Mouse (Mus musculus): ENCODE data around the gene Apoc2.

Gene Apoc2

DNA sequence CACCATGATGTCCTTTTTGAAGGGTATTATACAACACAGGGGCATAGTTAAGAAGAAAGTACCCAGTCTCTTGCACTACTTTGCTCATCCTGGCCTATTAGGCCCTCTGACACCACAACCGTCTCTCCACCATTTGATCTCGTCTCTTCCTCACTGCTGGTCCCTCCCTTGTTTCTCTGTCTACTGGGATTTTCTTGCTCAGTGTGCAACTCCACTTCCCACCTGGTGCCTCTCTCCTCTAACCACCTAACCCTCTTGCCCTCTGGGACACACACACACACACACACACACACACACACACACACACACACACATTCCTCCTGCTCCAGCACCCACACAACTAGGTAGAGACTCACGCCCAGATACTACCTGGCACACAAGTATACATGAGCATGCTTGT, 1.2 kb upstream of the Apoc2 start:
- WGBS = 95% methylated on average over 3 of the region's 3 CpGs

DNA sequence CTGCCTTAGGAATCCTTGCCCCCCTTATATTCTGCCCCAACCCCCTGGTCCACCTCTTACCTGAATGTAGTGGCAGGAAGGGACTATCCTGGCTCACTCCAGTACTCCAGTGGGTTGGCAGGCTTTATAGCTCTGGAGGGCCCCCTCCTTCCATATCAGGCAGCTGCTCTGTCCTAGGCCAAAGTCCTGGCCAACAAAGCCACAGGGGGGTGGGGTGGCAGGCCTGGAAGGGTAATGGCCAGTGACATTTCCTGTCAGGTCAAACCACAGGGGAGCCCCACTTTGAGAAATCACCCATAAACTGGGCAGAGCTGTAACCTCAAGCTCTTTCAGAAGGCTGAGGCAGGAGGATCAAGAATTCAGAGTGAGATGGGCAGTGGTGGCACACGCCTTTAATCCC, 1.1 kb downstream of the Apoc2 start:
- 93% methylated on average over 1 of the region's 1 CpGs for WGBS

DNA sequence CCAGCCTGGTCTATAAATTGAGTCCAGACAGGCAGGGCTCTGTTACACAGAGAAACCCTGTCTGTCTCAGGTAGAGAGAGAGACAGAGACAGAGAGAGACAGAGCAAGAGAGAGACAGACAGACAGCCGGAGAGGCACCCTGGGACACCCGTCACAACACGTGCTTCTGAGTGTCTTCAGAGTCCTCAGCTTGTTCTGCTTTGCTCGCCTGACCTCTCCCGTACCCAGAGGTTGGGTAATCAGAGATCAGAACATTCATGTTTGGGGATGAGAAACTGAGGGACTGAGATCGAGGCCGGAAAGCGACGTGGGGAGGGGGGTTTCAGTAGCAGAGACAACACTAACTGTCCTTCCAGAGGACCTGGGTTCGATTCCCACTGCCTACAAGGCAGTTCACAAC, 1.9 kb downstream of the Apoc2 start:
- 84% methylated on average over 10 of the region's 10 CpGs for WGBS

DNA sequence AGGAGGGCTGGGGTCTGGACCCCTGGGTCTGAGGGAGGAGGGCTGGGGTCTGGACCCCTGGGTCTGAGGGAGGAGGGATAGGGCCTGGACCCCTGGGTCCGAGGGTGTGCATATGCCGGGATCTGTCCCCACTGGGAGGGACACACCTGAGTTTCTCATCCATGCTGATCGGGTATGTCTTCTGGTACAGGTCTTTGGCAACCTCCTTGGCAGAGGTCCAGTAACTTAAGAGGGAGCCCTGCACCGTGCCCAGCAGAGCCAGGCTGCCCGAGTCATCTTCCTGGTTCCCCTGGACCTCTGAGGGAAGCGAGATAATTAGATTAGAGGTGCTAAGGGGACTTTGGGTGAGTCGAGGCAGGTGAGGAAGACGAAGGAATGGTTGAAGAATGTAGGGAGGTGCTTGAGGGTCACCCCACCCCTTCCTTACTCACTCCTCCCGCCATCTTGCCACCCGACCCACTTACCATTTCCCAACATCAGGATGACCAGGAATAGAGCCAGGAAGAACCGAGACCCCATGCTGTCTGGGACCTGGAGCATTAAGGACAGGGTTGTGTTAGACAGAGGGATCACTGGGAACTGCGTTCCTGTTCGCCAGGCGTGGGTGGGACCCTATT, 4.5 kb downstream of the Apoc2 start:
- WGBS = 65% methylated on average over 14 of the region's 14 CpGs

DNA sequence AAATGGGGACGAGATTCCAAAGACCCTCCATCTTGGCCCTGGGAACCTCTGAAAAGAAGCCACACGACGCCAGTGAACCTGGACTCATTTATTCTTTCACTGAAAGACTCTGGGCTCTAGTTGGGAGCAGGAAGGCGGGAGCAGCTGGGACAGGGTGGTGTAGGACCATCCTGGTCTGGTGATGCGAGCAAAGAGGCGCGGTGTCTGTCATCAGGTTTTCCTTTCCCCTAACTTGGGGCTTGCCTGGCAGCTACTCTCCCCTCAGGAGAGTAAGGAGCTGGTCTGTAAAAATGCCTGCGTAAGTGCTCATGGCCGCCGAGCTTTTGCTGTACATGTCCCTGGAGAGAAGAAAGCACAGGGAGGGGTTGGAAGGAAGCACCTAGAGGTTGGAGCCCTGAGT, 6.2 kb downstream of the Apoc2 start:
- 76% methylated on average over 10 of the region's 10 CpGs for WGBS

DNA sequence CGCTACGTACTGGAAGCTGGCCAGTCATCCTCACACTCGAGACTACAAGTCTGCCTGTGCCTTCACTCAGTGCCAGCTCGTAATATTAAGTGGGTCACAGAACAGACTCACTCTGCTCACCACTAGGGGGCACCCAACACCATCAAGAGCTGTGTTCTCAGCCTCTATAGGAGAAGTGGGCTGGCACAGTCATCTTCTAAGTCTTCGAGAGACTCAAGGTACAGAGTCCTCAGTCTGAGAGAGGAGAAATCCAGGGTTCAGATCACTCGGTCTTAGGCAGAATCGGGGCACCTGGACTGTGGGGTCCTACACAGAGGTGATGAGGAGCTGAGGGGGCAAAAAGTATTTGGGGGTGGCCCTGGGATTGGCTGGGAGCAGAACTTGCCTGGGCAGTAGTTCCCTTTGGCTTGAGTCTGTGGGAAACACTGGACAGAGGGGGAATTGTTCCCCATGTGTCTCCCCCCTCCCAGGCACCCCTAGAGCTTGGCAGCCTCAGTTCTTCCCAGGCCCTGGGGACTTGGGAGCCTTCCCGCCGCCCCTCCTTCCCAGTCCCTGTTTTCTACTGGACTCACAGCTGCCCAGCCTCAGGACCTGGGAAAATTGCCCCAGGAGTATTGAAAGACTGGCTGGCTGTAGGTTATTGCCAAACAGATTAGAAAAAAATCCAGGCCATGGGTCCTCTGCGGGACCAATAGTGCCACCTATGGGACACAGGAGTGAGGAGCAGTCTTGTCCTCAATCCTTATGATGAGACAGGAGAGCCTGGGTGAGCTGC, 8.6 kb downstream of the Apoc2 start:
- WGBS = 3% methylated on average over 10 of the region's 10 CpGs

DNA sequence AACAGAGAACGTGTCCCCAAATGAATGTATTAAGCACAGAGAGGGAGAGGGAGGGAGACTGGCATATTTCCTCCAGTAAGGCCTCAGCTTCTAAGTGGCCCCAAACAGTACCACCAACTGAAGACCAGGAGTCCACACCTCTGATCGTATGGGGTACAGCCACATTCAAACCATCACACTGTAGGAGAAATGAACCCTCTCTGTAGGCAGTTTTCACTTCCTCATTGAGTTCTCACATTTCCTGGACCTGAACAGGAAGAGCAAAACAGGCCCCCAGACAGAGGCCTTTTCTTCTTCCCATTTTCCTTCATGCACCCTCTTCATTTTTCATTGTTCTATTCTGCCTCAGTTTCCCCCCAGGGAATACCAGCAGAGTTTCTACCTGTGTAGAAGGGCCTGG, 10.3 kb downstream of the Apoc2 start:
- 65% methylated on average over 2 of the region's 2 CpGs for WGBS

DNA sequence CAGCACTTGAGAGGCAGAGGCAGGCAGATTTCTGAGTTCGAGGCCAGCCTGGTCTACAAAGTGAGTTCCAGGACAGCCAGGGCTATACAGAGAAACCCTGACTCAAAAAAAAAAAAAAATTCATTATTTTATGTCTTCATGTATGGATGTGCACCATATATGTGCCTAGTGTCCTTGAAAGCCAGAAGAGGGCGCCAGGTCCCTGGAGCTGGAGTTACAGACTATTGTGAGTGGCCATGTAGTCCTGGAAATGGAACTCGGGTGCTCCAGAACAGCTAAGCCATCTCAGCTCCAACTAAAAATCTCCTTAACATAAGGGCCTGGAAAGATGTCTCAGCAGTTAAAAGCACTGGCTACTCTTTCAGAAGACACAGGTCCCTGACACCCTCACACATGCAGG, 11.0 kb downstream of the Apoc2 start:
- 52% methylated on average over 3 of the region's 3 CpGs for WGBS

DNA sequence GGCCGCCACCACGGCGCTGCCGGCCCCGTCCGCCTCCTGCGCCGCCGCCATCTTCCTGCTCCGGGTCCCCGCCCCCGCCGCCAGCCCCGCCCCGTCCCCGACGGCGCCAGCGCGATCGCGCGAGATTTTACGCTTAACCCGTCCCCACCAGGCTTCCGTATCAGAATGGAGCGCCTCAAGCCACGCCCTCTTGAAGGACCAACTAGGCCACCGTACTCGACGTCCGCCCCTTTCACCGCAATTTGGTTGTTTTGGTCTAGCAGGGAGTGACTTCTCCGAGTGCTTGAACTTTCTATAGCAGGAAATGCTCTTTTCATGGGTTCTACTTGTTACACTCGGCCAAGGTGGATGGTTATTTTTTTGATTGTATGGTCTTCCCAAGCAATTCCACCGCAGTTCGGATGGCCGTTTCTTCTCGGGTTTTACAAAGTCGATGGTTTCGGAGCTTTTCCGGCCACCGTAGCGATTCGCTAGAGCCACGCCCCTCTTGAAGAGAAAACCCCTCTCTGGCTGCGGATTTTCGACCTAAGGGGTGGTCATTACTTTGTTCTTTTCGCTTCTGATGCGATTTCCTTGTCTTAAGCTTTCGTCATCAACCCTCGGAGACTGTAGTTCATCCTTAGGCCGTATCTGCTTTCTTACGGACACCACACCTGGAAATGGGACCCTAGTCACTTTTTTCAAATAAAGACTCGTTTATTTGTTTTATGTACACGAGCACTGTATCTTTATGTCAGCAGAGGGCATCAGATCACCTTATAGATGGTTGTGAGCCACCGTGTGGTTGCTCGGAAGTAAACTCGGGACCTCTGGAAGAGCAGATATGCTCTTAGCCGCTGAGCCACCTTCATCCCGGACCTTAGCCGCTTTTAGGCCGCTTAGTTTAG, 12.5 kb downstream of the Apoc2 start, which contains the start of gene Clptm1:
Clptm1 (minus strand) TSS at position 79 of the 887 bp plus-strand sequence.
- WGBS = under 1% methylated on average over 63 of the region's 63 CpGs

DNA sequence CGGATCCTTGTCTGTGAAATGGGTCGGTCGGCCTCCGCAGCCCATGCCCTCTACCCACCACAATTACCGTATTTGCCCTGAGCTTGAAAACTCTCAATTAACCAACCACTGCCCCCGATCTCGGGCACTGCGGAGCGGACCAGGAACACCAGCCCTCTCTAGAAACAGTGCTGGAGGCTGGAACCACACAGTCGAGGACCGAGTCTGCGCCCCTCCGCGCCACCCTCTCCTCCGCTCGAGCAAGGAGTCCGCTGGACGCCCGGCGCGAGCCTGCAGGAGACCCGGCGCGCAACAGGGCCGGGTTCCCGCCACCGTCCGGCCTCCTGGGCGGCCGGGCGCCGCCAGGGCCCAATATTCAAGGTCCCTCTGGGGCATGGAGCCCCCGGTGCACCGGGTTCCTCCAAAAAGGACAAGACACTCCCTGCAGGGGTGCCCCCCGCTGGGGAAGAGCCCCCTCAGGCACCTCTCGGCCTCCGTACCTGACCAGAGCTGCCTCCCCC, 13.2 kb downstream of the Apoc2 start:
- WGBS = under 1% methylated on average over 37 of the region's 37 CpGs

DNA sequence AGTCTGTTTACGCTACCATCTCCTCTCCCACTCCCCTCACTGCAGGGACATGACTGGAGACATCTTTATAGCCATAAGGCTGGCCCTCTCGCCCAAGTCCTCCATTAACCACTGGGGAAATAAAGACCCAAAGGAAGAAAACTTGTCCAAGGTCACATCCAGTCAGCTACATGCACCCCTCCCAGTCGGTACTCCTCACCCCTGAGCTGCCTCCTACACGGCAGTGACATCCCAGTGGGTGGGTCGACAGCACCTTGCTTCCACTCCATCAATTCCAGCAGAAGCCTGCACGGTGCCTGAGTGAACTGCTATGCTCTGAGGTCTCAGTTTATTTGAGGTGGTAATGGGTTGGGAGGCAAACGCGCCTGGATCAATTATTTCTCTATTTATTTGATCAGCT, 13.8 kb downstream of the Apoc2 start:
- WGBS = 7% methylated on average over 8 of the region's 8 CpGs

DNA sequence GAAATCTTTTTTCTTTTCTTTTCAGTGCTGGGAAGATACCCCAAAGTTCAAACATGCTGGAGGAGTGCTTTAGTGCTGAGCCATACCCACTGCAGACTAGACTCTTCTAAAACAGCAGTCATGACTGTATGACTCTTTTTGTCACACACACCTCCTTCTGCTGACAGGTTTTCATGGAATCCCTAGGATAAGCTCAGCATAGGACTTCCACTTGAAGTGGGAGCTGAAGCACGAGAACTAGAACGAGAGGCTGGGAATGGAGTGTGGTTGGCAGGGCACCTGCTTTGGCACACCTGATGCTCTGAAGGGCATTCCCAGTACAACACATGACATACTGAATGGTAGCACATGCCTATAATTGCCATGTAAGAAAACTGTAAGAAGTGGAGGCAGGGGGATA, 25.1 kb downstream of the Apoc2 start:
- WGBS = 76% methylated on average over 2 of the region's 2 CpGs

DNA sequence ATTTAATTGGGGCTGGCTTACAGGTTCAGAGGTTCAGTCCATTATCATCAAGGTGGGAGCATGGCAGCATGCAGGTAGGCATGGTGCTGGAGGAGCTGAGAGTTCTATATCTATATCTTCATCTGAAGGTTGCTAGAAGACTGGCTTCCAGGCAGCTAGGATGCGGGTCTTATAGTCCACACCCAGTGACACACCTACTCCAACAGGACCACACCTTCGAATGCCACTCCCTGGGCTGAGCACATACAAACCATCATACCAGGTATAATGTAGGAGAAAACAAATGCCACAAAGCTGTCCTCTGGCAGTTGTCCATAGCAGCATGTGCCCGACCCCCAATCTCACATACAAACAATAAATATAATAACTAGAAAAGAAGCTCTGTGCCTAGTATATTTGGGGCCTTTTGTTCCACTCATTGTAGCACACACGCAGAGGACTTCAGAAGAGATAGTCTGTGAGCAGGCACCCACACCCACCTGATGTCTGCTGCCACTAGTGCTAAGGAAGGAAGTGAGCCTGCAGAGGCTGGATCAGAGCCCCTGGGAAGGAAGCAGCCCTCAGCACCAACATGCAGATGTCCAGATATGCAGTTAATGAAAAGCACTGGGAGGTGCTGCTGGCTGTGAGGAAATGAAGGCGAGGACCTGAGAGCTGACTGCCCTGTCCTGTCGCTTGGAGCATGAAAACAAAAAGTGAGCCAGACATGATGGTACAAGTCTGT, 26.5 kb downstream of the Apoc2 start:
- WGBS = 68% methylated on average over 6 of the region's 6 CpGs

DNA sequence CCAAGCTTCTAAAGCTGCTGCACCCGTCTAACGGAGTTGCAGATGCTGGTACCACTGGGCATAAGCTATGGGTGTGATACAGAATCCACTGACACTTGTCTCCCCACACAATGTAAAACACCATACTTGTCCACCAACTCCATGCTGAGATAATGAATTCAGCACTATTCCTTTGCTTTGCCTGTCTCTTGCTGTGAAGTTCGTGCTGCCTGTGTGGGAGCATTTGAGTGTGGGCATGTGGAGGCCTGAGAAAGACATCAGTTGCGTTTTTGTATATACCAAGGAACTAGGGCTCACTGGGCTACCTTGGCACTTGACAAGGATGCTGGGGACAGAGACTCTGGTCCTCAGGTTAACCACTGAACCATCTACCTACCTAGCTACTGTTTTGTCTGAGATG, 36.5 kb downstream of the Apoc2 start:
- 49% methylated on average over 4 of the region's 4 CpGs for WGBS

DNA sequence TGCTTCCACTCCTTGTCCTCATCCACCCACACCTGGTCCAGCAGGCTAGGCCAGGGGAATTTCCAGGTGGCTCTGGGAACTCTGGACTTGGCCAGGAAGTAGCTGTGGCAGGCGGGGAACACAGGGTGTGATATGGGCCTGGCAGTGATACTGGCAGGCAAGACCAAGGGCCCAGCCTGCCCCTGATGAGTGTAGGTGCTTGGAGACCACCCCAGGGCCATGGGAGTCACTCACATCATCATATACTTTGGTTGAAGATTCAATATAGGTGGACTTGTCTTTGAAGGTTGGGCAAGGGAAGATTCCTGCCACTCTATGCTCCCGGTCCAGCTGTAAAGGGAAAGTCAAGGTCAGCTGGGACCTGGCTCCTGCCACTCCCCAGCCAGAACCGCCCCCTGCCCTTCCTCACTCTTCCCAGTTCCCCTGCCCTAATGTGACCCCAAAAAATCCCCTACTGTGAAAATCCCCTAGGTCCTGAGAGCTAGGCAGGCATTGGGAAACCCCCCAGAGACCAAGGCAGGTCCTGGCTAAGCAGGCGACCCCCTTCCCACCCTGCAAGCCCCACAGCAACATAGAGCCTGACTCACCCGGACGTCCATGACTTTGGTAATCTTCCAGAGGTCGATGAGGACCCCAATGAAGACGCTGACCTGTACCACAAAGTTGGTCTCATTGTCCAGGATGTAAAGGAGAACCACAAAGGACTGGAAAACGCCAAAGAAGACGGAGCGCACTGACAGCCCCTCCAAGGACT, 42.5 kb downstream of the Apoc2 start:
- WGBS = 87% methylated on average over 11 of the region's 11 CpGs

DNA sequence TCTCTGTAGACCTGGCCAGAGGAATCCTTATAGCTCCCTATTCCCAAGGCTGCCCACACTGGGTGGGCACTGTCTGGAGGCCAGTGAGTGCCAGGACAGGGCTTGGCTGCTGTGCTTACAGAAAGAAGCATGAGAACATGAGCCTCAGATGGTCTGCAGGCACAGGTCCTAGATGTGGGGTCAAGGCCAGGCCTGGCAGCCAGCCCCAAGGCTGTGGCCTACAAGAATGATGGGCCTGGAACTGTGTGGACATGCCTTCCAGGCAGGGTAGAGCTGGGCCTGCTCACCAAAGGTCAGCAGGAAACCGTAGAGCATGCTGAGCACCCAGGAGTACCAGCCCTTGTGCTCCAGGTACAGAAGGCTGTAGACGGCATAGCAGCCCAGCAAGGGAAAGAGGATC, 43.1 kb downstream of the Apoc2 start:
- WGBS = 94% methylated on average over 2 of the region's 2 CpGs

DNA sequence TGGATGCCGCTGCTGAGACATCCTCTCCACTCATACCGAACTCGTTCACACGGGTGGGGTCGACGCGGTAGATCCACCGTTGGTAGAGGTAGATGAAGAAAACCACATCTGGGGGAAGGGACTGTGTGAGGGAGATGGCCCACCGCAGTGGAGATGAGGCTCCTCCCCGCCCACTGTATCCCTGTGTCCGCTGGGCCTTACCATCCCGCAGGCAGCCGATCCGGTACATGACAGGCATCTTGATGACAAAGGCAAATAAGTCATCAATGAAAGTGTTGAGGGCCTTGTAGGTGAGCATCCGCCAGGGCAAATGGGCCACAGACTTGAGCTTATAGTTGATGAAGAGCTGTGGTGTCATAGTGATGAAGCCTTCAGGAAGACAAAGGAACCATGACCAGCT, 43.9 kb downstream of the Apoc2 start:
- 96% methylated on average over 15 of the region's 15 CpGs for WGBS

DNA sequence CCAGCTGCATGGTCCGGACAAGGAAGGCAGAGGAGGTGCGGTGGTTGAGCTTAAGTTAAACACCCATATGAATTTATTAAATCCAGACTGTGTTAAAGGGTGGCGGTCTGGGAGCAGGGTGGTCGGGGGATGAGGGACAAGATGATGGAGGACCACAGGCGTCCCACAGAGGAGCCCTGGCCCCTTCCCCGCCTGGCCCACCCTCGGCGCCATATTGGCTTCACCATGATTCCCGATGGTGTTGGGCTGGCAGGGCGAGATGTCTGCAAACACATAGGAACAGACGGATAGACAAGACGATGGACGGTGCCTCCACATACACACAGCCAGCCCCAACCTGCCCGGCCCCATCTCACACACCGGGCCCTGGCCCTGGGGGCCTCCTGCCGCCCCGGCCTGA, 44.5 kb downstream of the Apoc2 start:
- 92% methylated on average over 17 of the region's 17 CpGs for WGBS

DNA sequence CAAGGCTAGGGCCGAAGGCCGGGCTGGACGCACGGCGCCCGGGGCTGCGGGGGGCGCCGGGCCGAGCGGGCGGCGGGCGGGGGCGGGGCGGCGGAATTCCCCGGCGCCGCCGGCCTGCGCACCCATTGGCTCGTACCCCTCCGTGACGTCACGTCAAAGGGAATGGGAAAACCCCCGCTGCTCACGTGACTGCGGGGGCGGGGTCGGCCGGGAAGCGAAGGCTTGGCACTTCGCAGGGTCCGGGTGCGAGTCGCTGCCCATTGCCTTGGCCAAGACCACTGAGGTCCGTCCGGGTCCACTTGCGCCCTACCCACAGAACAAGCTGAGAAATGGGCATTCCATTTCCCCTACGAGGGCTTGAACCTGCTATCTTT, 48.4 kb downstream of the Apoc2 start, which contains the start of gene Relb:
Relb (minus strand) TSS at position 78 of the 374 bp plus-strand sequence.
- WGBS = under 1% methylated on average over 36 of the region's 41 CpGs

DNA sequence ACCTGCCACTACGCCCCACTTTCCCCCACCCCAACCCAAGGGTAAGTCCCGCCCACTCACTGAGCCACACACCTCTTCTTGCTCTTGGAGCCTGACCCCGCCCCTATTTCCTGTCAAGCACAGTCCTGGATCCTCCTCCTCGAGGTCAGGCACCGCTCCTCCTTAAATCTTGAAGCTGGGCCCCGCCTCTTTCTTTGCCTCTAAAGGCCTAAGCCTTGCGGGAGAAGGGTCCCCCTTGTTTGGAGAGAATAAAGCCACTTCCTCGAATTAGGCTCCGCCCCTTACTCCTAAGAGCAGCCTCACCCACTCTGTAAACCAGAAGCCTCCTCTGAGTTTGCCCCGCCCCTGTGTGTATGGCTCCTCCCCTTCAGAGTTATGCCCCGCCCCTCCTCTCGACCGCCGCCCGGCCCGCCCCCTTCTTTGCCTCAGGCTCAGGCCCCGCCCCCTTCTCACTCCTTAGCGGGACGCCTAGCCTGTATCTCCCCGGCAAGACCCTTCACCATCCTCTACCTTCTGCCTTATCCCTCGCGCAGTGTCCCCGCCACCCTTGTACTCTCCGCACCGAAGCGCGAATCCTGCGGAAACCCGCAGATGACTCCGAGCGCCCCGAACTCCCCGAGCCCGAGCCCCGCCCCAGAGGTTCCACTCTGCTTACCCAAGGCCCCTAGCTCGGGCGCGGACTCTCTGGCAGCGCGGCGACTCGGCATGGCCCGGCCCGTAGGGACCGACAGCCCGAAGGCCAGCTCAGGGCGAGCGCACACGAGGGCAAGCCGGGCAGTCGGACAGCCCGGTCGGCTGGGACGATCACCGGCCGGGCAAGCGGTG, 49.0 kb downstream of the Apoc2 start:
- 2% methylated on average over 57 of the region's 57 CpGs for WGBS
